Mouse (Mus musculus) gastrocnemius, adult 18-20 months (tissue): ENCODE results near the gene Trmt2b. TPM values are rescaled to one million over a fixed set of nuclear protein-coding genes. Genes with fewer than 3 reads are reported as not detected.
"Not testable (repeated sequence)": the region's sequence is repeated elsewhere in the genome, so short reads cannot be mapped to it uniquely, and the experiment has no call there.

ENCODE experiments used
- DNase-seq: peaks from one replicate; pipeline ENCODE4 v3.0.0; 2021; ENCODE audit warnings: low spot score
- long read RNA-seq, 2 experiments: library from polyadenylated mRNA; stranded (forward); transcript quantifications; one replicate each; pipeline ENCODE4 v2.0.0; 2021
- total RNA-seq, 2 experiments: library from RNA; stranded (reverse); gene quantifications; 2 replicates each; pipeline ENCODE4 v1.2.3; 2021

The Trmt2b gene
- total RNA-seq = 10 to 100 TPM in 1 of 2 experiments, 1 to 10 TPM in 1; 8.3 to 12.3 TPM
- long read RNA-seq, experiment 1, transcript Trmt2b-202 (13 exons, 3,119 nt) = major isoform, 22 of 29 reads
- long read RNA-seq, experiment 1, partial matches to known transcripts = 0 of 29 reads
- long read RNA-seq, experiment 1, other reads (novel, unspliced or antisense) = 7 of 29 reads
- long read RNA-seq, experiment 2, transcript Trmt2b-202 (13 exons, 3,119 nt) = major isoform, 8 of 10 reads
- long read RNA-seq, experiment 2, partial matches to known transcripts = 1 of 10 reads
- long read RNA-seq, experiment 2, other reads (novel, unspliced or antisense) = 1 of 10 reads

DNA sequence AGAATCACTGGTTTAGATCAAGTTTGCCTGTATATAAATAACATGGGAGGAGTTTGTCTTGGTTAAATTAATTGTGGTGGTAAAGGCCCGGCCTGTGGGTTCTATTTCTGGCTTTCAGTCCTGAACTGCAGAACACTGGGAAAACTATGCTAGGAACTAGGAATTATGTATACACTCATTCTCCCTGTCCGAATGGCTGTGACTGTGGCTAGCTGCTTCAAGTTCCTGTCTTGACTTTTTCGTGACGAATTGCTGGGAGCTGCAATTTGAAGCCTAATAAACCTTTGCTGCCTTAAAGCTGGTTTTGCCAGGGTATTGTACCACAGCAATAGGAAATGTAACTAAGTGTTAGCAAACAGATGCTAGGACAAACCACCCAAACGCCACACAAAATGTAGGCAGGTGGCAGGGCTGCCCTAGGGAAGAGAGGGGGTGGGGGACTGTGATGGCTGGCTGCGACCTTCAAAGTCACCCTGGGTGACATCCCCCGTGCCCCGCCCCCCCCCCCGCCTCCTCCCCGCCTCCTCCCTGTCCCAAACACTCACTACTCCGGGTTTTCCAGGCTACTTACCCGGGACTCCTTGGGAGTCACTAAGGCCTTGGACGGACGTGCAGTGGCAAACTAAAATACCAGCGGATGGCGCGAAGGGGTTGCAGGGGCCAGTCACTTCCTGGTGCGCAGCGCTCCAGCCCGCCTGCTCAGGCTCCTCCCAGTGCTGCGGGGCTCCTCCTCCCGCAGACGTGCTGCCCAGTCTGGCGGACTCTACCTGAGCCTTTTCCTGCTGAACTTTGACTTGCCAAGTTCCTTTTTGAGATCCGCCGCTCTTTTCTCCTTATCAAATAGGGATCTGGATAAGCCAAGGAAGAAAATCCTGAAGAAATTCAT lies at the start of gene Trmt2b:
Gene Trmt2b, minus strand, starts transcription at position 710 of the 886 bp plus-strand sequence.
- peak; percentile 45 for DNase-seq

DNA sequence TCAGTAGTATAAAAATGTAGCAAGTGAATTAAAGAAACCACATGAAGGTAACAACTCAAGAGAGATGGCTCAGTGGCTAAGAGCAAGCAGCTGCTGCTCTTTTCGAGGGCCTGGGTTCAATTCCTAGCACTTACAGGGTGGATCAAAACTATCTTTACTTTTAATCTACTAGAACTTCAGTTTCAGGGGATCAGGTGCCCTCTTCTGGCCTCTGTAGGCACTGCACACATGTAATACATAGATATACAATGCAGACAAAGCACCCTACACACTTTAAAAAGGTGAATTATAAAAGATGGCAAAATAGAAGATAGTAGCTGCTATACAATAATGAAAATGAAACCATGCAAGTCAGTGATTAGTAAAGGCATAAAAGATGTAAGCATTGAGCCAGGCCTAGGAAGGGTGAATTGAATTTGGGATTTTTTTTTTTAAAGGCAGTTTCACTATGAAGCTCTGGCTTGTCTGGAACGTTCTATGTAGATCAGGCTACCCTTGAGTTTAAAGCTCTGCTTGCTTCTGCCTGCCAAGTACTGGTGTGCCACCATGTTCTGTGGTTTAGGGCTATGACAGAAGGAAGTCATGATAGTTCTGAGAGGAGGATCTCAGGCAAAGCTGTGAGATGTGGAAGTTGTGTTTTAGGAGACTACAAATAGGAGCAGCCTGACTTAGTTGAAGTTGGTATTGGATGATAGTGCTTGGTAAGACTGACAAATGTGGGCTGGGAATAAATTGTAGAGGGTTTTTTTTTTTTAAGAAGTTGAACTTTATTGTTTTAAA lies 42.6 kb upstream of the Trmt2b start:
- no peak for DNase-seq

DNA sequence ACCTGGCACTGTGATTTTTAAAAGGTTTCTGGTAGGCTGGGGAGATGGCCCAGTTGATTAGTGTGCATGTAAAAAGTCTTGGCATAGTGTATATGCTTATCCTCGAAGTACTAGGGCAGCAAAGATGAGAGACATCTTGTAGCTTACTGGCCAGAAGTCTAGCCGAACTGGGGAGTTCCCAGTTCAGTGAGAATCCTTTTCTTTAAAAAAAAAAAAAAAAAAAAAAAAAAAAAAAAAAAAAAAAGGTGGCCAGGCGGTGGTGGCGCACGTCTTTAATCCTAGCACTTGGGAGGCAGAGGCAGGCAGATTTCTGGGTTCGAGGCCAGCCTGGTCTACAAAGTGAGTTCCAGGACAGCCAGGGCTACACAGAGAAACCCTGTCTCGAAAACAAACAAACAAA lies 34.4 kb upstream of the Trmt2b start:
- not testable (repeated sequence) for DNase-seq

DNA sequence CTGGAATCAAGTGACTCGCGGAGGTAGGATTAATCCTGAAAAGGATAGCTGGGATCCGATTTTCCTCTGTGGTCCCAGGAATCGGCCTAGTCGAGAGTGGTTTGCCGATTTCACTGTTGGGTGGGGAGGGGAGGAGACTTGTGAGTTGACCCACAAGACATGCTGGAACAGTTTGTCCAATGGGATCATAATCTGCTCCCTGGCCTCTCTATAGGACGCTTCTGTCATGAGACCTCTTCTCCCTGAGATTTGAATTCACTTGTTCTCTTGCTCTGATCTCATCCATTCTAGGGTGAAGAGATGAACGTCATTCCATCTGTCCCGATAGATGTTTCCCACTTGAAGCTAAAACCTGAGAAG lies 31.5 kb upstream of the Trmt2b start:
- DNase-seq = no peak

DNA sequence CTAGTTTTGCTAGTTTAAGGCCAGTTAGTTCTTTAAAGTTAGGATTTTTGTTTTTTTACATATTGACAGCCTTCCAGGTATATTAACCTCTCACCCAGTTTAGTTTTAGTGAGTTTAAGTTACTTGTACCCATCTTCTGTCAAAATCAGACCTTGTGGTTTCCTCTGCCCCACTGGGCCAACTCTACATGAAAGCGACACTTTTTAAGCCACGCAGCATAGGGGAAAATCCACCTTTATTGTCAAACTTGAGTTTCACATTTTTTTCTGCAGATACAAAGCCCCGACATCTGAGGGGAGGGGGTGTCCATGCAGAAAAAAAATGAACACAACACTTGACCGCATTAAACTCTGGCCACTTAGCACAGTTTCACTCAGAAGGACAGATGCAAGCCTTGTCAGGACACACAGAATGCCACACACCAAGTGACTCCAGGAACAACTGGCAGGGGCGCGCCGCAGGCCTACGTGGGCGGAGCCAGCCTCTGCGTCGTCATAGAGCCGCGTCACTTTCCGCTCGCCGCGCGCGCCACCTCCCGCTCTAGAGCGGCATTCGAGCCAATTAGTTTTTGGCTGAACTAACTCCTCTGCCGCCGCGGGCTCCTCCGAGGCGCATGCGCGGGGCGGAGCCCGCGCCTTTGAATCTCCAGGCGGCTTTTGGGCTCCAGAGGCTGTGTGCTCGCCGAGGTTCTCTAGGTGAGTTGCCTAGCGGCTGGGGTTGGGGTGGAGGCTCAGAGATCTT lies 30.9 kb upstream of the Trmt2b start, which contains the start of gene Cenpi:
Gene Cenpi, plus strand, starts transcription at position 551 of the 741 bp plus-strand sequence.
- peak; percentile 82 for DNase-seq

DNA sequence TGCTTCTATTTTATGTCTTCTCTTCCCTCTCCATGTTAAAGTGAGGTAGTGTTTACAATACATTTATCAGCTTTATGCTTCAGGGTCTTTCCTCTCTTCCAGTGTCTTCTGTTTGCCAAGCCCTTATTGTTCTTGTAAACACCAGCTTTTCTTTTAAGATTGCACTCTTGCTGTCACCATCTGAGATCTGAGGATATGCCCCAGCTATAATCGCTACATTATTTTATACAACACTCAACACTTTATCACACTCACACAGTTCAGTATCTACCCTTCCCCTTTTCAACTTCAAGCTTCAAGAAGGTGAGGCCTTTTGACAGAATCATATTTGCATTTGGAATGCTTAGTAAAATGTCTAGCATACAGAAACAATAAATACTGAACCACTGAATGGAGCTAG lies 26.5 kb upstream of the Trmt2b start:
- DNase-seq = no peak

DNA sequence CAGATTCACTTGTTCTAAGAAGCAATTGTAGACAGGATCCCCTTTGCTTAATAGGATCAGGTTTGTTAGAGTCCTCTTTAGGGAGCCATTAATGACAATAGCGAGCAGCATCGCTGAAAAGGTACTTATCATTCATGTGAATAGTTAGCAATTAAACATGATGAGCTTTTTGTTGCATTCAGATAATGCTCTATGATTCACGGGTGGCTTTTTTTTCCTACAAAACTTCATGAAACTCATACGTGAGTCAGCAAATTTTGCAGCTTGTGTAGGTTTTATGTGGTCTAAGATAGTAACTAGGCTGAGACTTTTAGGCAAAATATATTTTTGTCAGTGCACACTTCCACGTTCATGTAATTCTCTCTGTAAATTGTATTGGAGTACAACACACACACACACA lies 23.4 kb upstream of the Trmt2b start:
- no peak for DNase-seq

DNA sequence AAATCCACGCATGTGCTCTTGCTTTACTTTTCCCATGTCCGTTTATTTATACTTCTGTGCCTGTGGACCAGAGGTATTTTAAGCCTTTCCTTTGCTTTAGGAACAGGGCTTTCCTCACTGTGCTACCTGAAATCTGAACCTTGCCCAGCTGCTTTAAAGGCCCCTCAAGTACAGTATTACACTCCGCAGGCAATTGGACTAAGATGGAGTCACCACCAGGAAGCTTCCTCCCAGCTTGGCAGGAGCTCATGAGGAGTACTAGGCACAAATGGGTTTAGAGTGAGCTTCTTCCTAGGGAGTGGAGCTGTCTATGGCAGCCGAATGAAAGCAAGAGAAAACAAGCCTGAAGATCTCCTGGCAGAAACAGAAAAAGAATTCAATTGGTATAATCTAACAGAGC lies 20.4 kb upstream of the Trmt2b start:
- no peak for DNase-seq

DNA sequence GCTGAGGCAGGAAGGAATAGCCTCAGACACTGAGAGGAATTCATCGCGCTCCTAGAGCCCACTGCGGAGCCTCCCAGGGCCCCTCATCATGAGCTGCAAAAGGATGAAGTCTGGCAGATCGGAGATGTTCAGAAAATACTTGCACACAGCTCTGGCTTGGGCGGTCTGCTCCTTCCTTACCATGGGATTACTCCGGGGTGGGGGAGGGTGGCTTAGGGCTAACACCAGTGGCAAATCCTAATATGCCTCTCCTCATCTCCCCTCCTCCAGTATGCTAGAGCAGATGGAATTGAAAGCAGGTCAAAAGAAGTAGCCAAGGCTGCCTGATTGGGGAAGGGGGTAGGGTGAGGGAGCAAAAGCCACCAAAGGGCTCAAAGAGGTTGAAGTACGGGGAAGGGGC lies 20.0 kb upstream of the Trmt2b start:
- DNase-seq = no peak

DNA sequence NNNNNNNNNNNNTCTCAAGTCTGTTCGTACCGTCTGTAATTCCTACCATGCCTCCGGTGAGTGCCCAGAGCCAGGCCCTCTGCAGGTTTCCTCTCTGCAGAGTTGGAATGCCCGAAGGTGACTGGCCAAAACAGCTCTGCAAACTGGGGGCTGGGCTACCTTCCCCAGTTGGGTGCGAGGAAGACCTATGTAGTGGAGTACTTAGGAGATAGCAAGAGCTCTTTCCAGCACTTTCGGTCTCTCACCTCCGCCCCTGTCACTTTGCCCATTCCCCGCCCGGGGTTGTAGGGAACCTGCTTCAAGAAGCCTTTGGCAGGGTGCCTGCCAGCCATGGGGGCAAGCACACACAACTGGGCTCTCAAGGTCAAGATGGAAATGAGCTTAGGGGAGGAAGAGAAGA lies 19.5 kb upstream of the Trmt2b start:
- no peak for DNase-seq

DNA sequence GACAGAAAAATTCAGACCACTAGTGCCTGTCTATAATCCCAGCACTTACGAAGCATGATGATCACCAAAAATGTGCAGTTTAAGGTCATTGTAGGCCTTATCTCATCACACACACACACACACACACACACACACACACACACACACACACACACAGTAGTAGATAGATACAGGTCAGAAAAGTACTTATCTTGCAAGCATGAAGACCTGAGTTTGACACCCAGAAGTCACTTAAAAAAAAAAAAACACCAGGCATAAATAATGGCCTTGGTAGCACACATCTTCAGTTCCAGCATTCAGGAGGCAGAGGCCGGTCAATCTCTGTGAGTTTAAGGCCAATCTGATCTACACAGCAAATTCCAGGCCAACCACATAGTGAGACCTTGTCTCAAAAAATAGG lies 10.5 kb upstream of the Trmt2b start:
- no peak for DNase-seq

DNA sequence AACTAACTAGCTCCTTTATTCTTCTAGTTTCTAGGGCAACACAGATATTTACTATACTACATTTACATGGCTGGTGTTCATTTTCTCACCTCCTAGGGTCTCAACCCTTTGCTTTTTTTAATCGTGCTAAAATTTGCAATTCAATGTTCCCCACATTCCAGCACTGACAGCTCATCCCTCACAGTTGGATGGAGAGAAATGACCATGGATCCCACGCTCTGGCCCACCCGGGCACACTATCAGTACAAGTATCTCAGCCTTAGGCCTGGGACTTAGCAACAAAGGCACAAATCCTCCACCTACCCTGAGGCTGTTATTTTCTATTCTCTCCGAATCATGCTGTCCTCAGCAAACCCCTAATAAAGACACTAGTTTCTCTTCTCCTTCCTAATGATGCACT lies 9.0 kb upstream of the Trmt2b start:
- no peak for DNase-seq

DNA sequence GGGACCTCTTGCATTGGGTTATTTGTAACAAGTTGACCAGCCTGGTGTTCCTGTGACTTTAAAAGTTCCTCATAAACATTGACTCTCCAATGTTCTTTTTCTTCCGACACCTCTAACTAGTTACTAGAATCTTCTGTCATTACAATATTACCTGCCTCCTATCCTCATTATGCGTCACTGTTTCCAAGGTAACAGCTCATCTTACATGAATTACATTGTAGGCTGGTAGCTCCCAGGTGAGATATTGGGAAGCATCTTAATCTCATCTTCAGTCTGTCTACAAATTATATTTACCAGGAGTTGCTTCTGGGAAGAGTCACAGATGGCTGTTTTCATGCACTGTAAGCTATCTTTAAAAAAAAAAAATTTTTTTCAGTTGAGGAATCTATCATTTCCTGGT lies 8.3 kb upstream of the Trmt2b start:
- DNase-seq = no peak

DNA sequence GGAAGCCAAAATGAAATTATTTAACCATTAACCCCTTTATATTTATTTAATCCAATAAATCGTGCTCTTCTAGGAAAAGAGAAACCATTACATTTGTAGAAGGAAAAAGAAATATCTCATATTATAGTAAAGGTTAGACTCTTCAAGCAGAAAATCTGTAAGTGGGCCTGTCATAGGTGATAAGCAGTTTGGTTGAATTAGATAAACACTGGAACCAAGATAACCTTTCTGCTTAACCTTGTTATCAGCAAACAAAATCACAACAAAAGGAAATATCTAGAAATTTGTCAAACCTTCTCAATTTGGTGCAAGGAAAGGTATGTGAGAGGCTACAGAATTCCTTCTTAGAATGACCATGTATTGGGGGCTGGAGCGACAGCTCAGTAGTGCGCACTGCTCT lies 3.7 kb upstream of the Trmt2b start:
- DNase-seq = no peak

DNA sequence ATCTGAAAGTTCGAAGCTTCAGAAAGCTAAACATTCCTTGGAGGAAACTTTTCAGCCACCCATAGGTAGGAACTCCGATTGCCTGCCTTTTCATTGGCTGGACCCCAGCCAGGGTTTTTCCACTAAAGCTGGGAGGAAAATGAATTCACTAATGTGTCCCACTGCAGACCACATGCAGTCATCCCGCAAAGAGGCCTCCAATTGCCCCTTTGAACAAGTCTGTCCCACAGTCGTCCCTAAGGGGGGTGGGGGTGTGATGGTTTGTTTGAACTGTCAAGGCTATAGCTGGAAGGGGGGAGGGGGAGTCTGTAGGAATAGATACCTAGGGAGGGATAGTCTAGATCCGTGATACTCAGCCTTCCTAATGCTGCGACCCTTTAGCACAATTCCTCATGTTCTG lies 1.1 kb downstream of the Trmt2b start:
- no peak for DNase-seq

DNA sequence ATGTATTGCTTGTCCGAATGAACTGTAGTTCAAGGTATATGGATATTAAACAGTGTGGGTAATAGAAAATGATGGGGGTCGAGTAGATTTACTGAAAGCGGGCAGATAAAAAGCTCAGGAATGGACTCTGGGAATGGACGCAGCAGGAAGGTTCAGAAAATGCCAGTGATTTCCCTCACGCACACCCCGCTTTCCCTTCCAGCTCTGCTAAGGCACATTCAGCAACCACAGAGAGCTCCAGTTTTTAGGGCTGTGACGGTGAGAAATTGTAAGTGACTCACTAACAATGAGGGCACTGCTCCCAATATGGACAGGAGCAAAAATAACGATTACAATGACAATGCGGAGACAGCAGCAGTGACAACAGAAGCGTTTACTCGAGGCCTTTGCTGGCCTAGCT lies 14.7 kb downstream of the Trmt2b start:
- no peak for DNase-seq

DNA sequence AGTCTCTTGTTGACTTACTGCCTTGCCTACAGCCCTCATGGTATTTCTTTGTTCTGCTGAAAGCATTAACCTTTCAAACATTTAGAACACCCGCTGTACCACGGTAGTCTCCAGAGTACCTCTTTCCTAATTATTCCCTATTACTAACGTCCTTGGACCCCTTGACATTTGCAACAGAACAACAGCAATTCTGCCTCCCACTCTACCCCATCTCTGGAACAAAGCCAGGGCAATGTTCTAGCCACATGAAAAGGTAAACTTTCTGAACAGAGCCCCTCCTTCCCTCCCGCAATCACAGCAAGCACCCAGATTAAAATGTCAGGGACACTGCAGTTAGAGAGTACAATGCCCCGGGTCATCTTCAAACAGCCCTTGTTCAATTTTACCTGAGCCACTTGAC lies 15.6 kb downstream of the Trmt2b start:
- DNase-seq = no peak

DNA sequence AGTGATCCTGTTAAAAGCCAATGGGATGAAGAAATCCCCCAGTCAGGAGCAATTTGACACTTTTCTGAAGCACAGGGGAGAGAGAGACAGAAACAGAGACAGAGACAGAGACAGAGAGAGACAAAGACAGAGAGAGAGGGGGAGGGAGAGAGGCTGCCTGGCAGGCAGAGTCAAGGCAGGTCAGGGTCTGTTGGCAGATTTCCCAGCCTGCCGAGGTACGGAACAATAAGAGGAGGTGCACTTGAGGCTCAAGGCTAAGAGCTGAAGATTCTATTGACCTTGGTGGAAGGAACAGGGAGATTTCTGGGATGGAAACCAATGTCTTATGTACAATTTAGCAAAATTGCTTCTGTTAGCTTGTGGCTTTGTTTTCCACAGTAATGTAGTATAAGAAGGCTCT lies 28.6 kb downstream of the Trmt2b start:
- no peak for DNase-seq

DNA sequence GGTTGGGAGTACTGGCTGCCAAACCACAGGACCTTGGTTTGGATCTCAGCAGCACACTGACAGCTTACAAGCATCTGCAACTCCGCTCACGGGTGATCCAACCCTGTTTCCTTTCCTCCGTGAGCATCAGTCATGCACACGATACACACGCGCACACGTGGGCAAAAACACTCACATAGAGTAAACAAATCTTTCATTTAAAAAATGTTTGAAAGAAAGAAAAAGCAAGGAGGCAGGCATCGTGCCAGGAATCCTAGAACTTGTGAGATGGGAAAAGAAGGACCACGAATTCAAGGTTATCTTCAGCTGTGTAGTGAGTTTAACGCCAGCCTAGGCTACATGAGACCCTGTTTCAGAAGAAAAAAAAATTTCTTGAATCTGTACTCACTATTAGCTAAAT lies 30.8 kb downstream of the Trmt2b start:
- no peak for DNase-seq

DNA sequence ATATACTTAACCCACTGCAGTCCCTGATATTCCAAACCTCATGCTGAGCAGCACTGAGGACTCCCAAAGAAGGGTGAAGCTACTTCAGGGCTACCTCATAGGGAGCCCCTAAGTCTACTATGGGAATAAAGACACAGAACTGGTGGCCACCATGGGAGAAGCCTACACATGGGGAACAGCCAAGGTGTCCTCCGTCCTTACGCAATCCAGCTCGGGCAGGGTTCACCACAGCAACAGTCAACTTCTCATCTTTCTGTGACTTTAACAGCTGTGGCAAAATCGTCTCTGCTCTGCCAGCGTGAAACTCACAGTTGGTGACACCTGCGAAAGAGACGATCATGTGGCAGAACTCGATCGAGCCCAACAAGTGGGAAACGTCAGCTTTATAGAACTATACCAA lies 38.5 kb downstream of the Trmt2b start:
- peak; percentile 4 for DNase-seq

DNA sequence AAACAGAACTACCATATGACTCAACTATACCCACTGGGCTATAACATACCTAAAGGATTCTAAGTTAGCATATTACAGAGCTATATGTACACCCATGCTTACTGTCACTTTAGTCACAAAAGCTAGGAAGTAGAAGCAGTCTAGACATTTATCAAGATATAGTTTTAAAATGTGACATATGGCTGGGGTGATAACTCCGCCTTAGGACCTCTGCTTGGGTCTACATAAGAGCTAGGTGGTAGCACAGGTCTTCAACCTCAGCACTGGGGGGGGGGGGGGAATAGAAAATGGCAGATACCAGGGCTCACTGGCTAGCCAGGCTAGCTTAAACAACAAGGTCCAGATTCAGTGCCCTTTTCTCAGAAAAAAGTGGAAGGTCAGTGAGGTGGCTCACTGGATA lies 43.7 kb downstream of the Trmt2b start:
- DNase-seq = no peak
